Mouse (Mus musculus) liver, adult (tissue): ENCODE data around the gene Nav1.

Experiments
- GATA4 ChIP-seq: IDR thresholded peaks from 2 replicates; pipeline ENCODE4 v1.6.1; 2014; ENCODE audit warnings: mild to moderate bottlenecking, low read length; ENCODE audit not compliant: insufficient replicate concordance

Gene Nav1

GRCm38 (mm10) chr1:135399466-135399865 is 207.6 kb downstream of the Nav1 start:
- TF ChIP-seq GATA4 = no peak

- no peak for TF ChIP-seq GATA4
Observed at GRCm38 (mm10) chr1:135385161-135385560, 221.9 kb downstream of the Nav1 start.
